Mouse (Mus musculus): ENCODE results near the gene Agap3. TPM values are rescaled to one million over a fixed set of nuclear protein-coding genes. Genes with fewer than 3 reads are reported as not detected.

Agap3 gene
- polyA plus RNA-seq, 1 experiment, result 44.7 TPM

GRCm38 (mm10) chr5:24492546-24493285 lies 40.7 kb downstream of the Agap3 start:
- TF ChIP-seq POLR2A (IDR thresholded peaks at IDR 0.05; ENCODE audit: low read depth, low read length) (no peak), CTCF (IDR thresholded peaks at IDR 0.05; ENCODE audit: extremely low read depth, insufficient read depth, insufficient read length, insufficient replicate concordance) (no peak)
- no peak for DNase-seq (ENCODE audit: low read depth in 1 of 2, low spot score in 2 of 2)
- Histone ChIP-seq H3K27me3 (ENCODE audit: control insufficient read depth, insufficient read depth, low read length) (no peaks in the 10 kb centered on the region), H3K36me3 (ENCODE audit: control insufficient read depth, insufficient read depth, low read length) (peaks cover 31% of the 10 kb centered on the region), H3K4me1 (ENCODE audit: control insufficient read depth, insufficient read depth, insufficient read length) (no peaks in the 10 kb centered on the region), H3K27ac (ENCODE audit: insufficient read depth, low read length) (no peak overlapping the region), H3K4me3 (ENCODE audit: extremely low read depth, insufficient read depth, insufficient read length) (no peak overlapping the region)
- WGBS, result 89% methylated on average over 16 of the region's 16 CpGs

GRCm38 (mm10) chr5:24495019-24495418 lies 43.0 kb downstream of the Agap3 start:
- no peak overlapping the region for H3K27ac ChIP-seq (ENCODE audit: insufficient read depth, low read length)
- no peak overlapping the region for H3K4me3 ChIP-seq (ENCODE audit: extremely low read depth, insufficient read depth, insufficient read length)
- no peak for DNase-seq (ENCODE audit: low read depth in 1 of 2, low spot score in 2 of 2)
- 96% methylated on average over 15 of the region's 15 CpGs for WGBS
- H3K36me3 ChIP-seq (ENCODE audit: control insufficient read depth, insufficient read depth, low read length), result peaks cover 31% of the 10 kb centered on the region
- TF ChIP-seq CTCF (IDR thresholded peaks at IDR 0.05; ENCODE audit: extremely low read depth, insufficient read depth, insufficient read length, insufficient replicate concordance) (no peak), POLR2A (IDR thresholded peaks at IDR 0.05; ENCODE audit: low read depth, low read length) (no peak)
- no peaks in the 10 kb centered on the region for H3K4me1 ChIP-seq (ENCODE audit: control insufficient read depth, insufficient read depth, insufficient read length)
- H3K27me3 ChIP-seq (ENCODE audit: control insufficient read depth, insufficient read depth, low read length), result no peaks in the 10 kb centered on the region

GRCm38 (mm10) chr5:24496756-24497155 lies 44.8 kb downstream of the Agap3 start:
- no peak for DNase-seq (ENCODE audit: low read depth in 1 of 2, low spot score in 2 of 2)
- WGBS, result 95% methylated on average over 6 of the region's 6 CpGs
- Histone ChIP-seq H3K27ac (ENCODE audit: insufficient read depth, low read length) (no peak overlapping the region), H3K27me3 (ENCODE audit: control insufficient read depth, insufficient read depth, low read length) (no peaks in the 10 kb centered on the region), H3K4me3 (ENCODE audit: extremely low read depth, insufficient read depth, insufficient read length) (no peak overlapping the region), H3K4me1 (ENCODE audit: control insufficient read depth, insufficient read depth, insufficient read length) (no peaks in the 10 kb centered on the region), H3K36me3 (ENCODE audit: control insufficient read depth, insufficient read depth, low read length) (peaks cover 40% of the 10 kb centered on the region)
- TF ChIP-seq CTCF (IDR thresholded peaks at IDR 0.05; ENCODE audit: extremely low read depth, insufficient read depth, insufficient read length, insufficient replicate concordance) (no peak), POLR2A (IDR thresholded peaks at IDR 0.05; ENCODE audit: low read depth, low read length) (no peak)

- H3K4me3 ChIP-seq (ENCODE audit: extremely low read depth, insufficient read depth, insufficient read length), result no peak overlapping the region
- H3K27ac ChIP-seq (ENCODE audit: insufficient read depth, low read length), result no peak overlapping the region
- no peaks in the 10 kb centered on the region for H3K27me3 ChIP-seq (ENCODE audit: control insufficient read depth, insufficient read depth, low read length)
- H3K4me1 ChIP-seq (ENCODE audit: control insufficient read depth, insufficient read depth, insufficient read length), result no peaks in the 10 kb centered on the region
- H3K36me3 ChIP-seq (ENCODE audit: control insufficient read depth, insufficient read depth, low read length), result peaks cover 39% of the 10 kb centered on the region
- 92% methylated on average over 12 of the region's 12 CpGs for WGBS
- no peak for TF ChIP-seq POLR2A (IDR thresholded peaks at IDR 0.05; ENCODE audit: low read depth, low read length)
- TF ChIP-seq CTCF (IDR thresholded peaks at IDR 0.05; ENCODE audit: extremely low read depth, insufficient read depth, insufficient read length, insufficient replicate concordance), result no peak
- DNase-seq (ENCODE audit: low read depth in 1 of 2, low spot score in 2 of 2), result no peak
Observed at GRCm38 (mm10) chr5:24497526-24497925, 45.5 kb downstream of the Agap3 start.

GRCm38 (mm10) chr5:24499113-24499512 lies 47.1 kb downstream of the Agap3 start:
- WGBS, result 97% methylated on average over 10 of the region's 10 CpGs
- Histone ChIP-seq H3K27ac (ENCODE audit: insufficient read depth, low read length) (no peak overlapping the region), H3K36me3 (ENCODE audit: control insufficient read depth, insufficient read depth, low read length) (peaks cover 36% of the 10 kb centered on the region), H3K27me3 (ENCODE audit: control insufficient read depth, insufficient read depth, low read length) (no peaks in the 10 kb centered on the region), H3K4me3 (ENCODE audit: extremely low read depth, insufficient read depth, insufficient read length) (no peak overlapping the region), H3K4me1 (ENCODE audit: control insufficient read depth, insufficient read depth, insufficient read length) (no peaks in the 10 kb centered on the region)
- no peak for DNase-seq (ENCODE audit: low read depth in 1 of 2, low spot score in 2 of 2)
- TF ChIP-seq CTCF (IDR thresholded peaks at IDR 0.05; ENCODE audit: extremely low read depth, insufficient read depth, insufficient read length, insufficient replicate concordance) (no peak), POLR2A (IDR thresholded peaks at IDR 0.05; ENCODE audit: low read depth, low read length) (no peak)

GRCm38 (mm10) chr5:24500851-24501250 lies 48.9 kb downstream of the Agap3 start:
- H3K27me3 ChIP-seq (ENCODE audit: control insufficient read depth, insufficient read depth, low read length), result no peaks in the 10 kb centered on the region
- H3K4me3 ChIP-seq (ENCODE audit: extremely low read depth, insufficient read depth, insufficient read length), result no peak overlapping the region
- no peak for TF ChIP-seq CTCF (IDR thresholded peaks at IDR 0.05; ENCODE audit: extremely low read depth, insufficient read depth, insufficient read length, insufficient replicate concordance)
- no peak for TF ChIP-seq POLR2A (IDR thresholded peaks at IDR 0.05; ENCODE audit: low read depth, low read length)
- DNase-seq (ENCODE audit: low read depth in 1 of 2, low spot score in 2 of 2), result no peak
- H3K27ac ChIP-seq (ENCODE audit: insufficient read depth, low read length), result no peak overlapping the region
- peaks cover 32% of the 10 kb centered on the region for H3K36me3 ChIP-seq (ENCODE audit: control insufficient read depth, insufficient read depth, low read length)
- WGBS, result 93% methylated on average over 11 of the region's 11 CpGs
- 0 out of 2 replicates have a peak, but pooled peaks cover 3% of the 10 kb centered on the region for H3K4me1 ChIP-seq (ENCODE audit: control insufficient read depth, insufficient read depth, insufficient read length)

- Histone ChIP-seq H3K27ac (ENCODE audit: insufficient read depth, low read length) (no peak overlapping the region), H3K4me3 (ENCODE audit: extremely low read depth, insufficient read depth, insufficient read length) (no peak overlapping the region), H3K27me3 (ENCODE audit: control insufficient read depth, insufficient read depth, low read length) (no peaks in the 10 kb centered on the region), H3K36me3 (ENCODE audit: control insufficient read depth, insufficient read depth, low read length) (peaks cover 25% of the 10 kb centered on the region), H3K4me1 (ENCODE audit: control insufficient read depth, insufficient read depth, insufficient read length) (0 out of 2 replicates have a peak, but pooled peaks cover 3% of the 10 kb centered on the region)
- TF ChIP-seq POLR2A (IDR thresholded peaks at IDR 0.05; ENCODE audit: low read depth, low read length) (no peak), CTCF (IDR thresholded peaks at IDR 0.05; ENCODE audit: extremely low read depth, insufficient read depth, insufficient read length, insufficient replicate concordance) (no peak)
- DNase-seq (ENCODE audit: low read depth in 1 of 2, low spot score in 2 of 2), result no peak
- WGBS, result 87% methylated on average over 4 of the region's 4 CpGs
Observed at GRCm38 (mm10) chr5:24502786-24503185, 50.8 kb downstream of the Agap3 start.
